Mouse (Mus musculus): ENCODE results near the gene Ttll11. TPM values are rescaled to one million over a fixed set of nuclear protein-coding genes. Genes with fewer than 3 reads are reported as not detected.

The Ttll11 gene
- total RNA-seq, 2 experiments from 2014 or later, result 25.7 to 26.5 TPM

DNA sequence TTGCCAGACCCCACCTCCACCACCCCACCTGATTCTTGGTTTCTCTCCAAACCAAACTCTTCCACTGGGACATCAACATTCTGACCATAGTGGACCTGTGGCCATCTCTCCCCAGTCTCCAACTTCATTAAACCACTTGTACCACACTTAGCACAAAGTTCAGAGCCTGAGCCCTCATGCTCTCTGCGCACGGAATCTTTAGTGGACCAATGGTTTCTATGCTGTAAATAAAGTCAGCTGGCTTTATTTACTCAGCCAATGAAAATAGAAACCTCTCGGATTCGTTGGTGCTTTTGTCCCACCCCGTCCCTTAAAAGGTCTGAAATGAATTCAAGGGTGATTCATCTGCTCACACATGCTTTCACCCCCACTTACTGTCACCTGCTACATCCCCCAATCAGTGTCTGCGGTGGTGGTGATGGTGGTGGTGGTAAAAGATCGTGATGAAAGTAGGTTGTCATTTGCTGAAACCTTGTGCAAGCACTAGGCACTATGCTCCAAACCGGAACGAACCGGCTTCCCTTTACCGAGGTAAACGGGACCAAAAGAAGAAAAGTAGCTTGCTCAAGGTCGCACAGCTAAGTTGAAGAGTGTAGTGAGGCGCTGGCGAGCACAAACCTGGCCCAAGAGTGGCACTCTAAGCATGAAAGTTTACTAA, 1.3 kb downstream of the Ttll11 start:
- DNase-seq (ENCODE audit: low spot score in 2 of 2), result peak in 1 of 2 experiments; percentile 56
- intact Hi-C loops (cut with DNase I), result no loop called here

- intact Hi-C loops (cut with DNase I), result no loop called here
- no peak for DNase-seq (ENCODE audit: low spot score in 2 of 2)
These were observed 2.0 kb downstream of the Ttll11 start for GRCm38 (mm10) chr2:35977749-35978148.

- DNase-seq (ENCODE audit: low spot score in 2 of 2), result no peak
- intact Hi-C loops (cut with DNase I), result no loop called here
These were observed 7.3 kb downstream of the Ttll11 start for GRCm38 (mm10) chr2:35972259-35973001.

DNA sequence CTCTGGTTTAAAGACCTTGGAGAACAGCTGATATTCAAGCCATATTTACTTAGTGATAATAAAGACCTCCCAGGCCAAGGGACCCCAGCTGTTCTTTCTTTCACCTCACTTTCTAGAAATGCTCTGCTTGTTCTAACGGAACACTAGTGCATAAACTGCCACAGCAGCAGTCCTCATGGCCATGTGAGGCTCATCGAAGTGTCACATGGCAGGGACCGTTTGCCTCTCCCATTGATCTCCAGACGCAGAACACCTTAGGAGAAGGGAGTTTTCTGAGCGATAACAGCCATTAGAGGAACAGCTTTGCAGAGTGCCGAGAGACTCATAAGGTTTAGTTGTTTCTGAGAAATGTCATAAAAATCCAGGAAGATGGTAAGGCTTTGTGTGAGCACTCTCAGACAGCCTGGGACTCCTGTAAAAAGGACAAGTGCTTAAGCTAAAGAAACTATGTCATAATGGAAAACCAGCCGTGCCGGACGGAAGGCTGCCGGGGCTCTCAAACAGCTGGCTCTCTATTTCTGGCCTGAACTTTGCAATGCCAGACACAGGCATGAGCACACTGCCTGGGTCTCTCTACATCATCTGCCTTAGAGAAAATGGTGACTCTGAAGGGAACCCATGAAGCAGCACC, 13.7 kb downstream of the Ttll11 start:
- intact Hi-C loops (cut with DNase I), result no loop called here
- no peak for DNase-seq (ENCODE audit: low spot score in 2 of 2)

DNA sequence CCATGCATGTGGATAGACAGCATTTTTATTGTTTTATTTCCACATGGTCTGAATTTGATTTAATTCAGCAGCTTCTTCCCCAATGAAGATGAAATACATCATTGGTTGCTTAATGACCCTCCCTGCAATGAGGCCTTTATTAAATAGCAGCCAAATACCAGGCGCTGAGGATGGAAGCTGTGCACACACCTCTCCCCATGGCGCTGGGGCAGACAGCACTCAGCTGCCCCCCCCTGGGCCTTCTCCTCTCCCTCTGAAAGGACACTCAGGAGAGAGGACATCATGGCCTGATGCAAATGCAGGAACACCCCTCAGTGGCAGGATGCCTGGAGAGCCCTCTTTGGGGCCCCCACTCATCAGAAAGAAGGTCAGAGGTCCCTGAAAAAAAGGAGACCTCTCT, 16.4 kb downstream of the Ttll11 start:
- intact Hi-C loops (cut with DNase I), result no loop called here
- DNase-seq (ENCODE audit: low spot score in 2 of 2), result no peak

DNA sequence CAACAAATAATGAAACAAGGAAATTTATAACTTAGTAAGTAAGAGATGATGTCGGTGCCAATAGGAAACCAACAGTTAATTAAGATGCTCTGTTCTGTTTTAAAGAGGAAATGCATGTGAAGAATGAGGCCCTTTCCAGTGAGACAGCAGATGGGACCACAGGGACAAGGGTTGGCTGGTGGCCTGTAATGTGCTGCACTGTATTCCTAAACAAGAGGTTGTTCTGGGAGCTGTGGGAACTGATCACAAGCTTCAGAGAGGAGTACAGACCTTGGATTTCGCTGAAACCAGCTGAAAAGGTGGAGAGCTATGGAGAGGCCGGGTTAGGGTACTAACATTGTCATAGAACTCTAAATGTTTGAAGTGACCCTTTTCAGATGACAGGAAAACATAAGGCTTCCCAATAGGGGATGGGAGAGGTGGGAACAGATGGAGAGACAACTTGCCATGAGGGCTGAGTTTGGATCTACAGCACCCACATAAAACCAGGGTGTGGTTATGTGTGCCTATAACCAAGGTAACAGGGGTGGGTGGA, 18.1 kb downstream of the Ttll11 start:
- intact Hi-C loops (cut with DNase I), result no loop called here
- DNase-seq (ENCODE audit: low spot score in 2 of 2), result no peak

GRCm38 (mm10) chr2:35957471-35958140, 22.1 kb downstream of the Ttll11 start:
- intact Hi-C loops (cut with DNase I), result no loop called here
- DNase-seq (ENCODE audit: low spot score in 2 of 2), result no peak

DNA sequence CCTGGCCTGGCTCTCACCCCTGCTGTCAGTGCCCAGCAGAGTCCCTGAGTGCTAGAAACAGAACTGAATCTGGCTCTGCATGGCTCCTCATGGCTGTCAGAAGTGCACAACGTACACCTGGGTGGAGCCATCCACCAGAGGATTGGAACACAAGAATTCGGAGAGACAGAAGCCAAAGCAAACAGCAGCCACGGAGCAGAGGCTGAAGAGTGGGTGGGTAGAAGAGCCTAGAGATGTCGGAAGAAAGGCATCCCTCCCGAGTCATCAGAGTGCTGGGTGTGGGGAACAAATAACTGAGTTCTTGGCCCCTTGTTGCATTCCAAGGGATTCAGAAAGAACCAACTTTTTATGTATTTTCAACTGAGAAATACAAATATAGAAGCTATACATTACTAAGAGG, 24.5 kb downstream of the Ttll11 start:
- no peak for DNase-seq (ENCODE audit: low spot score in 2 of 2)
- intact Hi-C loops (cut with DNase I), result no loop called here

- intact Hi-C loops (cut with DNase I), result no loop called here
- no peak for DNase-seq (ENCODE audit: low spot score in 2 of 2)
These were observed 27.3 kb downstream of the Ttll11 start for GRCm38 (mm10) chr2:35952187-35952958.

GRCm38 (mm10) chr2:35944896-35945295, 34.8 kb downstream of the Ttll11 start:
- intact Hi-C loops (cut with DNase I), result no loop called here
- DNase-seq (ENCODE audit: low spot score in 2 of 2), result no peak

DNA sequence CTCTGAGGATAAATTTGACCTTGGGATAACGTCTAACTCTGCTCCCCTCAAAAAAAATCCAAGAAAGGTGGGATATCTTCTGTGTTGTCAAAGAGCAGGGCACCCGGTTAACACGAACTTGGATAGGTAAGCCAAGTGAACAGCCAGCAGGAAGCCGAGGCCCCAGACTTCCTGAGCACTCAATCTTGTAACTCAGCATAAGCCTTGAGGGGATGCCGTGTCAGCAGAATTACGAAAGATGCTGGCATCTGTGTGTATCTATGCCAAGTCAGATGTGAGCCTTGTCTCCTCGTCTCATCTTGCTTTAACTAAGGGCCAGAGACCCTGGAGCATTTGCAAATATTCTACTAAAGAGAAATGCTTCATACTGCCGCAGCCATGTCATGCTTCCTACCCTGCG, 36.8 kb downstream of the Ttll11 start:
- no peak for DNase-seq (ENCODE audit: low spot score in 2 of 2)
- intact Hi-C loops (cut with DNase I), result no loop called here

GRCm38 (mm10) chr2:35935045-35935444, 44.7 kb downstream of the Ttll11 start:
- no peak for DNase-seq (ENCODE audit: low spot score in 2 of 2)
- intact Hi-C loops (cut with DNase I), result no loop called here

- intact Hi-C loops (cut with DNase I), result no loop called here
- DNase-seq (ENCODE audit: low spot score in 2 of 2), result no peak
These were observed 46.6 kb downstream of the Ttll11 start for GRCm38 (mm10) chr2:35933116-35933515.

GRCm38 (mm10) chr2:35931619-35932018, 48.1 kb downstream of the Ttll11 start:
- no peak for DNase-seq (ENCODE audit: low spot score in 2 of 2)
- intact Hi-C loops (cut with DNase I), result loop anchor here (2.0 kb wide), 1 partner anchor 387 kb away; no protein-coding TSS in a partner anchor

DNA sequence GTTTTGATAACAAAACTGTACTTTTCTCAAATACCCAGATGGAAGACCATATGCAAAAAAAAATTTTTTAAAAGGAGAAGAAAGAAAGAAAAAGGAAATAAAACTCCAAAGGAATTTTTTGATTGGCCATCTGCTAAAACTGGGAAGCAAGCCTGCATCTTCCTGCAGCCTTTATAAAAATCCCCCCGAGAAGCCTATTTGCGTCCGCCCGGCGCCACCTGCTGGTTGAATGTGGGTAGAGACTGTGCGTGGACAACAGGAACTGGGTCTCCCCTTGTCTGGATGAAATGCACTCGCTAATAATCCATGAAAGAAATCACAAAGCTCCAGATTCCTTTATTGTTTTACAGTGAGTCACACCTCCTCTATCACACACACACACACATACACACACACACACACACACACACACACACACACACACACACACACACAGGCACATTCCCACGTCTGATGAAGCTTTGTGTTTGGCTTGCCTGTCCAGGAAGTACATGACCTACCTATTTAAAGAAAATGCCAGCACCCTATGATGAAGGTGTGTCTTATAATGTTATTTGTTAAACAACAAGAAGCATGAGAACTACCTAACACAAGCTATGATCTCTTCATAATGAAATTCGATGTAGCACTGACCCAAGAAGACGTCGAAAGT, 49.1 kb downstream of the Ttll11 start:
- intact Hi-C loops (cut with DNase I), result loop anchor here (2.0 kb wide), 1 partner anchor 386 kb away; no protein-coding TSS in a partner anchor
- peak; percentile 84 to 90 for DNase-seq (ENCODE audit: low spot score in 2 of 2)

DNA sequence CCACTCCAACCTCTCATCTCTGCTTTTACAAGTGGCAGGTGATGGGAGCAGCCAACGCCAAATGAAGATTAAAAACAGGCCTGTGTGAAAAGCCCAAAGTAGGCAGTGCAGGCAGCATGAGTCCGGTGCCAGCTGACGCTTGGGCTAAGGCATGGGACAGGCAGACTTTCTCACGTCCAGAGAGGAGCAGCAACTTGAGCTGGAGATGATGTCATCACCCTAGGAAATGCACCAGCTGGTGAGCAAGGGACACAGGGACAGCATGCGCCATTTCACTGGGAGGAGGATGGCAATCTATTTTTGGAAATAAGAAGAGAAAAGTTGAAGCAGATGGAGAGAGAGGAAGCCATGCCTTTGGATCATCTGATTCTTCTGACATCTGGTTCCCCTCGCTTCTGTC, 51.6 kb downstream of the Ttll11 start:
- peak; percentile 25 to 62 for DNase-seq (ENCODE audit: low spot score in 2 of 2)
- intact Hi-C loops (cut with DNase I), result no loop called here

- no peak for DNase-seq (ENCODE audit: low spot score in 2 of 2)
- intact Hi-C loops (cut with DNase I), result no loop called here
These were observed 54.8 kb downstream of the Ttll11 start for GRCm38 (mm10) chr2:35924947-35925346.

GRCm38 (mm10) chr2:35922956-35923355, 56.8 kb downstream of the Ttll11 start:
- DNase-seq (ENCODE audit: low spot score in 2 of 2), result no peak
- intact Hi-C loops (cut with DNase I), result no loop called here

GRCm38 (mm10) chr2:35912090-35912489, 67.6 kb downstream of the Ttll11 start:
- intact Hi-C loops (cut with DNase I), result no loop called here
- no peak for DNase-seq (ENCODE audit: low spot score in 2 of 2)
